Mouse (Mus musculus): ENCODE measurements around the gene Cpsf4. TPM values are rescaled to one million over a fixed set of nuclear protein-coding genes. Genes with fewer than 3 reads are reported as not detected.
A peak's percentile ranks its signal among the peaks of the same experiment; 100 is the strongest.

Cpsf4 gene
- total RNA-seq (2012; rRNA removed), result 73.2 and 74.4 TPM in 2 replicates

DNA sequence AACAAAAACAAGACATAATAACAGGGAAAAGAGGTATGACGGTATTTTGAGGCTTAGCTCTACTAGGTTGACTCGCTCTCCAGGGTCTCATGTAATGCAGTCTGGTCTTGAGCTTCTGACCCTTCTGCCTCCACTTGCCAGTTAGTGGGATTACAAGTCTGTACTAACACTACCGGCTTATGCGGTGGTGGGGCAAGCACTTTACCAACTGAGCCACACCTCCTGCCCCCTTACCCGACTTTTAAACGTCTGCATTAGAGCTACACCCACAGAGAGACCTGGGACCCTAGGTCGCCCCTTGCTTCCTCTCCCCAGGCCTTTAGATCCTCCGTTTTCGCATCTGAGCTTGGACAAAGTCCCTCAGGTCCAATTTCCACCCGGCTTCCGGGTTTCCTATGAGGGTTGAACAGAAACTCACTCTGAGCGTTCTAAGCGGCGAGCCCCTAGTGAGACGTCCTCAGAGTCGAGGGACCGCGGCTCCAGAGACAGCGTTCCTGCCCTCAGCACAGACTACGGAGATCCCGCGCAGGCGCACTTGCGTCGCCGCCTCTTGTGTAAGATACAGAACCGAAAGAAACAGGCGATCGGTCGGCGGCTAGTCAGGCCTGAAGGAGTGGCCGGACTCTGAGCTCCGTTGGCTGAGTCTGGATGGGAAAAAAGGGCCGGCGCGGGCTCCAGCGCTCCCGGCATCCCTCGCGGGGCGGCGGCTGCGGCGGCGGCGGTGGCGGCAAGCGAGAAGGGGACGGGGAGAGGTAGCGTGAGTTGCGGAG lies at the start of gene Cpsf4, which contains the start of gene Ptcd1:
Gene Cpsf4 (plus strand): TSS at position 678 of the 770 bp plus-strand sequence.
Gene Ptcd1 (minus strand): TSS at position 573 of the 770 bp plus-strand sequence.
- Histone ChIP-seq H3K4me1 (ENCODE audit: control insufficient read depth in 2 of 2, insufficient read depth in 2 of 2, low read length in 2 of 2, poor library complexity in 1 of 2) (peaks cover 2 to 6% of the 10 kb centered on the region in 2 experiments; a peak in 2 of 4 replicates), H3K27ac (ENCODE audit: insufficient read depth, low read depth, low read length, poor library complexity, severe bottlenecking) (peak within 1 kb of the TSS; percentile 74), H3K4me3 (ENCODE audit: insufficient read depth in 1 of 2, low read depth in 1 of 2, low read length in 2 of 2, poor library complexity in 1 of 2, severe bottlenecking in 1 of 2) (peak within 1 kb of the TSS; percentile 93 to 100), H3K9ac (ENCODE audit: insufficient read depth, low read depth, low read length, poor library complexity, severe bottlenecking) (peak within 1 kb of the TSS; percentile 97), H3K36me3 (ENCODE audit: control insufficient read depth, insufficient read depth, low read length, poor library complexity, severe bottlenecking) (peaks cover 14% of the 10 kb centered on the region), H3K9me3 (ENCODE audit: control insufficient read depth, insufficient read depth, low read depth, low read length) (no peaks in the 10 kb centered on the region)
- DNase-seq (ENCODE audit: low read depth, low spot score), result peak; percentile 99
- TF ChIP-seq CHD2 (IDR thresholded peaks at IDR 0.05; ENCODE audit: low read depth, low read length) (no peak), ZNF384 (IDR thresholded peaks at IDR 0.05; ENCODE audit: low read depth, low read length) (no peak), ZC3H11A (IDR thresholded peaks at IDR 0.05; ENCODE audit: borderline replicate concordance, low read depth, low read length) (no peak), HCFC1 (IDR thresholded peaks at IDR 0.05; ENCODE audit: borderline replicate concordance, insufficient read depth, low read length) (peak; percentile 83), MAFK (IDR thresholded peaks at IDR 0.05; ENCODE audit: insufficient read depth, low read depth, low read length) (no peak)
- in situ Hi-C loops (cut with MboI; ENCODE audit: low sequenced_read_pairs in 2 of 2, unreplicated experiment in 2 of 2), result no loop called here

- in situ Hi-C loops (cut with MboI; ENCODE audit: low sequenced_read_pairs in 2 of 2, unreplicated experiment in 2 of 2), result no loop called here
These were observed 49.0 kb upstream of the Cpsf4 start for GRCm38 (mm10) chr5:145118005-145118404.

GRCm38 (mm10) chr5:145118461-145118860 lies 48.6 kb upstream of the Cpsf4 start:
- no peak for DNase-seq (ENCODE audit: low read depth, low spot score)
- Histone ChIP-seq H3K36me3 (ENCODE audit: control insufficient read depth, insufficient read depth, low read length, poor library complexity, severe bottlenecking) (peaks cover 8% of the 10 kb centered on the region), H3K27ac (ENCODE audit: insufficient read depth, low read depth, low read length, poor library complexity, severe bottlenecking) (no peak overlapping the region), H3K9ac (ENCODE audit: insufficient read depth, low read depth, low read length, poor library complexity, severe bottlenecking) (no peak overlapping the region), H3K4me1 (ENCODE audit: control insufficient read depth in 2 of 2, insufficient read depth in 2 of 2, low read length in 2 of 2, poor library complexity in 1 of 2) (peaks cover 2 to 5% of the 10 kb centered on the region in 2 experiments; a peak in 3 of 4 replicates), H3K4me3 (ENCODE audit: insufficient read depth in 1 of 2, low read depth in 1 of 2, low read length in 2 of 2, poor library complexity in 1 of 2, severe bottlenecking in 1 of 2) (no peak overlapping the region), H3K9me3 (ENCODE audit: control insufficient read depth, insufficient read depth, low read depth, low read length) (no peaks in the 10 kb centered on the region)
- TF ChIP-seq ZC3H11A (IDR thresholded peaks at IDR 0.05; ENCODE audit: borderline replicate concordance, low read depth, low read length) (no peak), ZNF384 (IDR thresholded peaks at IDR 0.05; ENCODE audit: low read depth, low read length) (no peak), HCFC1 (IDR thresholded peaks at IDR 0.05; ENCODE audit: borderline replicate concordance, insufficient read depth, low read length) (no peak), MAFK (IDR thresholded peaks at IDR 0.05; ENCODE audit: insufficient read depth, low read depth, low read length) (no peak), CHD2 (IDR thresholded peaks at IDR 0.05; ENCODE audit: low read depth, low read length) (no peak)
- in situ Hi-C loops (cut with MboI; ENCODE audit: low sequenced_read_pairs in 2 of 2, unreplicated experiment in 2 of 2), result no loop called here

More at GRCm38 (mm10) chr5:145118005-145118404, 49.0 kb upstream of the Cpsf4 start:
- Histone ChIP-seq H3K36me3 (ENCODE audit: control insufficient read depth, insufficient read depth, low read length, poor library complexity, severe bottlenecking) (peaks cover 4% of the 10 kb centered on the region), H3K27ac (ENCODE audit: insufficient read depth, low read depth, low read length, poor library complexity, severe bottlenecking) (no peak overlapping the region), H3K9ac (ENCODE audit: insufficient read depth, low read depth, low read length, poor library complexity, severe bottlenecking) (no peak overlapping the region), H3K4me1 (ENCODE audit: control insufficient read depth in 2 of 2, insufficient read depth in 2 of 2, low read length in 2 of 2, poor library complexity in 1 of 2) (peaks cover 2 to 8% of the 10 kb centered on the region in 2 experiments; a peak in 3 of 4 replicates), H3K9me3 (ENCODE audit: control insufficient read depth, insufficient read depth, low read depth, low read length) (no peaks in the 10 kb centered on the region), H3K4me3 (ENCODE audit: insufficient read depth in 1 of 2, low read depth in 1 of 2, low read length in 2 of 2, poor library complexity in 1 of 2, severe bottlenecking in 1 of 2) (no peak overlapping the region)
- DNase-seq (ENCODE audit: low read depth, low spot score), result no peak
- no peak for TF ChIP-seq HCFC1 (IDR thresholded peaks at IDR 0.05; ENCODE audit: borderline replicate concordance, insufficient read depth, low read length)
- TF ChIP-seq ZC3H11A (IDR thresholded peaks at IDR 0.05; ENCODE audit: borderline replicate concordance, low read depth, low read length), result no peak
- TF ChIP-seq CHD2 (IDR thresholded peaks at IDR 0.05; ENCODE audit: low read depth, low read length), result no peak
- TF ChIP-seq ZNF384 (IDR thresholded peaks at IDR 0.05; ENCODE audit: low read depth, low read length), result no peak
- no peak for TF ChIP-seq MAFK (IDR thresholded peaks at IDR 0.05; ENCODE audit: insufficient read depth, low read depth, low read length)

DNA sequence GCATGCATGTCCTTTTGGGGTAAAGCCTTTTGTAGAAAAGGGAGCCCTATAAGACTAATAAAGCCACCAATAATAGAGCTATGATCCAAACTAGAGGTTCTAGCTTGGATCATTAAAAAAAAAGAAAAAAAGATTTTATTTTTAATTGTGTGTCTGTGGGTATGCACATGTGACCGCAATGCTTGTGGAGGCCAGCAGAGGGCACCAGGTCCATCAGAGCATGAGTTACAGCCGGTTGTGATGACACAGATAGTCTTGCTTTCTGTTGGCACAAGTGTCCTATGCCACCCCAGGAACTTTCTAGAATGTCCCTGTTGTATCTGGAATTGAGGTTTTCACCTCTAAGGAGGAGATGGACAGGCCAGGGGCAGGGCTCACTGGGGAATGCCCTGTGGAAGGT lies 47.6 kb upstream of the Cpsf4 start:
- Histone ChIP-seq H3K27ac (ENCODE audit: insufficient read depth, low read depth, low read length, poor library complexity, severe bottlenecking) (no peak overlapping the region), H3K4me1 (ENCODE audit: control insufficient read depth in 2 of 2, insufficient read depth in 2 of 2, low read length in 2 of 2, poor library complexity in 1 of 2) (peaks cover 2 to 3% of the 10 kb centered on the region in 2 experiments; a peak in 3 of 4 replicates), H3K9ac (ENCODE audit: insufficient read depth, low read depth, low read length, poor library complexity, severe bottlenecking) (no peak overlapping the region), H3K4me3 (ENCODE audit: insufficient read depth in 1 of 2, low read depth in 1 of 2, low read length in 2 of 2, poor library complexity in 1 of 2, severe bottlenecking in 1 of 2) (no peak overlapping the region), H3K36me3 (ENCODE audit: control insufficient read depth, insufficient read depth, low read length, poor library complexity, severe bottlenecking) (peaks cover 16% of the 10 kb centered on the region), H3K9me3 (ENCODE audit: control insufficient read depth, insufficient read depth, low read depth, low read length) (no peaks in the 10 kb centered on the region)
- in situ Hi-C loops (cut with MboI; ENCODE audit: low sequenced_read_pairs in 2 of 2, unreplicated experiment in 2 of 2), result no loop called here
- TF ChIP-seq HCFC1 (IDR thresholded peaks at IDR 0.05; ENCODE audit: borderline replicate concordance, insufficient read depth, low read length) (no peak), ZNF384 (IDR thresholded peaks at IDR 0.05; ENCODE audit: low read depth, low read length) (peak; percentile 78; the same call in 1 of the 2 replicates)
- peak; percentile 55 for DNase-seq (ENCODE audit: low read depth, low spot score)
